Mouse (Mus musculus) neural tube, embryonic 12.5 days (tissue): Measurements from ENCODE around the gene Ldb1. TPM values are rescaled to one million over a fixed set of nuclear protein-coding genes. Genes with fewer than 3 reads are reported as not detected.
A peak's percentile ranks its signal among the peaks of the same experiment; 100 is the strongest.

Experiments used
- ATAC-seq: fragments of 200-750 bp; cut with Nextera tagmentation; 2 replicates; pipeline ENCODE4 v1.8.0; 2017; ENCODE audit warnings: low read depth, mild to moderate bottlenecking, moderate TSS enrichment, moderate library complexity; ENCODE audit not compliant: low FRiP score
- H3K27ac ChIP-seq: fragments of 300-500 bp; sonication (generic); 2 replicates; pipeline ENCODE4 v1.5.1; 2016
- H3K27me3 ChIP-seq: fragments of 300-500 bp; sonication (generic); replicated peaks from 2 replicates; pipeline ENCODE4 v1.6.1; 2016; ENCODE audit warnings: mild to moderate bottlenecking
- H3K36me3 ChIP-seq: fragments of 300-500 bp; sonication (generic); 2 replicates; pipeline ENCODE4 v1.6.1; 2016; ENCODE audit warnings: mild to moderate bottlenecking
- H3K4me1 ChIP-seq: fragments of 300-500 bp; sonication (generic); 2 replicates; pipeline ENCODE4 v1.6.1; 2016
- H3K4me2 ChIP-seq: fragments of 300-500 bp; sonication (generic); replicated peaks from 2 replicates; pipeline ENCODE4 v1.6.1; 2016; ENCODE audit warnings: mild to moderate bottlenecking
- H3K4me3 ChIP-seq: fragments of 300-500 bp; sonication (generic); 2 replicates; pipeline ENCODE4 v1.5.1; 2016
- H3K9ac ChIP-seq: fragments of 300-500 bp; sonication (generic); 2 replicates; pipeline ENCODE4 v1.6.1; 2016; ENCODE audit warnings: mild to moderate bottlenecking
- H3K9me3 ChIP-seq: fragments of 300-500 bp; sonication (generic); 2 replicates; pipeline ENCODE4 v1.6.1; 2016; ENCODE audit warnings: mild to moderate bottlenecking
- WGBS: fragments of 180-500 bp; shearing (Covaris S2); methylation state at CpG from one replicate; pipeline ENCODE4 v1.1.7; 2016; 5-methylcytosine and 5-hydroxymethylcytosine counted together
- polyA plus RNA-seq: library from polyadenylated mRNA; unstranded; fragments of >200 nt; fragmentation: Nextera tagmentation; extraction: Ambion mirVana; gene quantifications from 2 replicates; pipeline ENCODE4 v1.2.1, GENCODE M21; 2016

Gene Ldb1
- polyA plus RNA-seq, 1 experiment from 2014 or later = 139 TPM

- Histone ChIP-seq H3K4me2 (no peak overlapping the region), H3K9me3 (no peaks in the 10 kb centered on the region), H3K4me1 (peaks cover 14% of the 10 kb centered on the region), H3K27ac (no peak overlapping the region), H3K27me3 (no peaks in the 10 kb centered on the region), H3K4me3 (no peak overlapping the region), H3K36me3 (peaks cover 19% of the 10 kb centered on the region), H3K9ac (no peak overlapping the region)
- no peak for ATAC-seq
- 96% methylated on average over 7 of the region's 7 CpGs for WGBS
Measured at GRCm38 (mm10) chr19:46058466-46058865, 13.5 kb upstream of the Ldb1 start.

- H3K36me3 ChIP-seq = peaks cover 5% of the 10 kb centered on the region
- H3K4me1 ChIP-seq = peaks cover 14% of the 10 kb centered on the region
- H3K27ac ChIP-seq = peak overlapping the region; percentile 32
- peak overlapping the region; percentile 85 for H3K4me3 ChIP-seq
- peak overlapping the region; percentile 90 for H3K4me2 ChIP-seq
- under 1% methylated on average over 42 of the region's 42 CpGs for WGBS
- peak; percentile 76 for ATAC-seq
- H3K27me3 ChIP-seq = no peaks in the 10 kb centered on the region
- H3K9ac ChIP-seq = peak overlapping the region; percentile 80
- H3K9me3 ChIP-seq = no peaks in the 10 kb centered on the region
Measured at GRCm38 (mm10) chr19:46056947-46057607, 12.1 kb upstream of the Ldb1 start.

- Histone ChIP-seq H3K27ac (peak overlapping the region; percentile 32; the same call in 1 of the 2 replicates), H3K9me3 (no peaks in the 10 kb centered on the region), H3K36me3 (no peaks in the 10 kb centered on the region), H3K27me3 (no peaks in the 10 kb centered on the region), H3K4me3 (peak overlapping the region; percentile 85), H3K4me2 (peak overlapping the region; percentile 90), H3K4me1 (peaks cover 14% of the 10 kb centered on the region), H3K9ac (peak overlapping the region; percentile 80)
- ATAC-seq = peak; percentile 97
- under 1% methylated on average over 52 of the region's 52 CpGs for WGBS
Measured at GRCm38 (mm10) chr19:46056388-46056946, 11.5 kb upstream of the Ldb1 start.

- Histone ChIP-seq H3K9ac (no peak overlapping the region), H3K4me1 (peaks cover 14% of the 10 kb centered on the region), H3K9me3 (no peaks in the 10 kb centered on the region), H3K4me2 (peak overlapping the region; percentile 90), H3K36me3 (no peaks in the 10 kb centered on the region), H3K27me3 (no peaks in the 10 kb centered on the region), H3K4me3 (peak overlapping the region; percentile 85), H3K27ac (no peak overlapping the region)
- ATAC-seq = peak; percentile 78
- WGBS = 3% methylated on average over 11 of the region's 11 CpGs
Measured at GRCm38 (mm10) chr19:46055752-46056387, 10.9 kb upstream of the Ldb1 start.

GRCm38 (mm10) chr19:46050462-46050861, 5.4 kb upstream of the Ldb1 start:
- ATAC-seq = no peak
- Histone ChIP-seq H3K27me3 (no peaks in the 10 kb centered on the region), H3K36me3 (no peaks in the 10 kb centered on the region), H3K4me1 (peaks cover 8% of the 10 kb centered on the region), H3K4me3 (no peak overlapping the region), H3K9me3 (no peaks in the 10 kb centered on the region), H3K4me2 (no peak overlapping the region), H3K27ac (no peak overlapping the region), H3K9ac (no peak overlapping the region)
- 82% methylated on average over 2 of the region's 2 CpGs for WGBS

GRCm38 (mm10) chr19:46049129-46049528, 4.1 kb upstream of the Ldb1 start:
- no peaks in the 10 kb centered on the region for H3K27me3 ChIP-seq
- H3K9ac ChIP-seq = no peak overlapping the region
- H3K4me1 ChIP-seq = peaks cover 11% of the 10 kb centered on the region
- WGBS = 67% methylated on average over 4 of the region's 4 CpGs
- ATAC-seq = no peak
- H3K4me2 ChIP-seq = no peak overlapping the region
- H3K36me3 ChIP-seq = no peaks in the 10 kb centered on the region
- H3K27ac ChIP-seq = no peak overlapping the region
- H3K4me3 ChIP-seq = no peak overlapping the region
- no peaks in the 10 kb centered on the region for H3K9me3 ChIP-seq

GRCm38 (mm10) chr19:46047426-46047825, 2.4 kb upstream of the Ldb1 start:
- Histone ChIP-seq H3K36me3 (no peaks in the 10 kb centered on the region), H3K9me3 (no peaks in the 10 kb centered on the region), H3K4me2 (no peak overlapping the region), H3K27me3 (no peaks in the 10 kb centered on the region), H3K9ac (no peak overlapping the region), H3K4me3 (no peak overlapping the region), H3K4me1 (peaks cover 28% of the 10 kb centered on the region), H3K27ac (no peak overlapping the region)
- WGBS = 67% methylated on average over 2 of the region's 2 CpGs
- no peak for ATAC-seq

GRCm38 (mm10) chr19:46046621-46047025, 1.6 kb upstream of the Ldb1 start:
- Histone ChIP-seq H3K4me2 (peak overlapping the region; percentile 92; the same call in 1 of the 2 replicates), H3K27ac (no peak overlapping the region), H3K4me3 (no peak overlapping the region), H3K4me1 (peaks cover 34% of the 10 kb centered on the region), H3K36me3 (no peaks in the 10 kb centered on the region), H3K9me3 (no peaks in the 10 kb centered on the region), H3K9ac (no peak overlapping the region), H3K27me3 (no peaks in the 10 kb centered on the region)
- WGBS = 9% methylated on average over 10 of the region's 10 CpGs
- ATAC-seq = no peak

GRCm38 (mm10) chr19:46045696-46046311, 790 bp upstream of the Ldb1 start:
- Histone ChIP-seq H3K4me2 (peak overlapping the region; percentile 92), H3K36me3 (no peaks in the 10 kb centered on the region), H3K9ac (peak overlapping the region; percentile 97), H3K4me1 (peaks cover 42% of the 10 kb centered on the region), H3K27me3 (no peaks in the 10 kb centered on the region), H3K9me3 (no peaks in the 10 kb centered on the region), H3K27ac (peak overlapping the region; percentile 97), H3K4me3 (peak overlapping the region; percentile 94)
- WGBS = 1% methylated on average over 7 of the region's 7 CpGs
- peak; percentile 14; the same call in 1 of the 2 replicates for ATAC-seq

- H3K9ac ChIP-seq = peak within 1 kb of the TSS; percentile 97
- no peaks in the 10 kb centered on the region for H3K9me3 ChIP-seq
- ATAC-seq = no peak
- H3K4me2 ChIP-seq = peak within 1 kb of the TSS; percentile 92
- peaks cover 56% of the 10 kb centered on the region for H3K4me1 ChIP-seq
- H3K27ac ChIP-seq = peak within 1 kb of the TSS; percentile 97
- peak within 1 kb of the TSS; percentile 94 for H3K4me3 ChIP-seq
- no peaks in the 10 kb centered on the region for H3K27me3 ChIP-seq
- H3K36me3 ChIP-seq = no peaks in the 10 kb centered on the region
- under 1% methylated on average over 34 of the region's 34 CpGs for WGBS
Measured at GRCm38 (mm10) chr19:46044271-46044992, 582 bp downstream of the Ldb1 start, which contains the start of gene Pprc1. Pprc1 (plus strand) TSS chr19:46044886.

GRCm38 (mm10) chr19:46043380-46043779, 1.6 kb downstream of the Ldb1 start:
- Histone ChIP-seq H3K4me1 (peaks cover 57% of the 10 kb centered on the region), H3K4me3 (peak overlapping the region; percentile 94), H3K36me3 (no peaks in the 10 kb centered on the region), H3K4me2 (peak overlapping the region; percentile 92), H3K9me3 (no peaks in the 10 kb centered on the region), H3K9ac (peak overlapping the region; percentile 97), H3K27ac (peak overlapping the region; percentile 96; the same call in 1 of the 2 replicates), H3K27me3 (no peaks in the 10 kb centered on the region)
- ATAC-seq = no peak
- WGBS = 69% methylated on average over 7 of the region's 7 CpGs
